Mouse (Mus musculus): ENCODE results near the gene Slc12a8.

DNA sequence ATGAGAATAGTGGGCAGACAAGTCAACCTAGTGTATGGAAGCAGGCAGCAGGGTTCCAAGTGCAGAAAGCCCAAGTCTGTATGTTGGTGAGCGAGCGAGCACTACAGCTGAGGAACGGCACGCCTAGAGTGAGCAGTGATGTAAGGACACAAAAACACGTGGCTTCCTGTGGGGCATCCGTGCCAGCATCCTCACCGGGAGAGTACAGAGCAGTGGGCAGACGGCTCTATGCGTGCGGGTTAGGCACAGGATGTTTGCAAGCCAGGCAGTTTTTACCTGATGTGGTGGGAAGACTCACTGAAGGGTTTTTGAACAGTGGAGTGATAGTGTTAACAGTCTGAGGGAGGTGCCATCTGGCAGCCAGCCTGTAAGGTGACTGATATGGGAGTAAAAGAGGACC, 190.9 kb downstream of the Slc12a8 start:
- TF ChIP-seq CTCF (conservative IDR thresholded peaks at IDR 0.05; ENCODE audit: low read length), result no peak
- TF ChIP-seq POU5F1 (IDR thresholded peaks at IDR 0.05; ENCODE audit: borderline replicate concordance, low read length), result no peak
